7 mouse cellular contexts compared by ENCODE assay signal in genomic region chr17:46110402-46111289, GRCm38 (mm10). TPM values are rescaled to one million over a fixed set of nuclear protein-coding genes. Genes with fewer than 3 reads are reported as not detected.
A peak's percentile ranks its signal among the peaks of the same experiment; 100 is the strongest.
DNase-seq lines count a peak whose midpoint lies in the region; ATAC-seq lines count a peak whose summit lies in the region.

Gene Mrps18a (plus strand): TSS chr17:46110986.

- no peaks in the 10 kb centered on the region for H3K36me3 ChIP-seq in embryonic facial prominence, embryonic 12.5 days
- H3K36me3 ChIP-seq in limb, embryonic 13.5 days, result peaks cover 8% of the 10 kb centered on the region; the same call in 1 of the 2 replicates
- H3K36me3 ChIP-seq in midbrain, embryonic 16.5 days (ENCODE audit: control insufficient read depth, insufficient read depth, low read length), result 0 out of 2 replicates have a peak, but pooled peaks cover under 1% of the 10 kb centered on the region

- H3K9ac ChIP-seq in embryonic facial prominence, embryonic 12.5 days, result peak within 1 kb of the TSS; percentile 82
- peak within 1 kb of the TSS; percentile 86 for H3K9ac ChIP-seq in limb, embryonic 13.5 days
- peak within 1 kb of the TSS; percentile 81 for H3K9ac ChIP-seq in midbrain, embryonic 16.5 days (ENCODE audit: low read depth, low read length)

- ATAC-seq in embryonic facial prominence, embryonic 12.5 days (ENCODE audit: insufficient number of reproducible peaks, insufficient read depth, low FRiP score, low TSS enrichment), result peak; percentile 87
- ATAC-seq in limb, embryonic 13.5 days (ENCODE audit: low FRiP score, low read depth), result peak; percentile 91
- peak; percentile 98 for ATAC-seq in midbrain, embryonic 16.5 days

- H3K27me3 ChIP-seq in embryonic facial prominence, embryonic 12.5 days, result no peaks in the 10 kb centered on the region
- H3K27me3 ChIP-seq in limb, embryonic 13.5 days, result peaks cover 4% of the 10 kb centered on the region
- peaks cover 6% of the 10 kb centered on the region; the same call in 1 of the 2 replicates for H3K27me3 ChIP-seq in midbrain, embryonic 16.5 days (ENCODE audit: control insufficient read depth, insufficient read depth, low read depth, low read length)

- peak within 1 kb of the TSS; percentile 73; the same call in 1 of the 2 replicates for H3K27ac ChIP-seq in embryonic facial prominence, embryonic 12.5 days
- H3K27ac ChIP-seq in limb, embryonic 13.5 days, result peak within 1 kb of the TSS; percentile 55
- peak within 1 kb of the TSS; percentile 71 for H3K27ac ChIP-seq in midbrain, embryonic 16.5 days (ENCODE audit: low read length)

- peak within 1 kb of the TSS; percentile 78 for H3K4me2 ChIP-seq in embryonic facial prominence, embryonic 12.5 days (replicated peaks)
- H3K4me2 ChIP-seq in limb, embryonic 13.5 days (replicated peaks), result peak within 1 kb of the TSS; percentile 88
- peak within 1 kb of the TSS; percentile 86 for H3K4me2 ChIP-seq in midbrain, embryonic 16.5 days (ENCODE audit: low read length)

- peaks cover 26% of the 10 kb centered on the region for H3K4me1 ChIP-seq in embryonic facial prominence, embryonic 12.5 days
- peaks cover 28% of the 10 kb centered on the region for H3K4me1 ChIP-seq in limb, embryonic 13.5 days
- H3K4me1 ChIP-seq in midbrain, embryonic 16.5 days (ENCODE audit: control insufficient read depth, insufficient read depth, low read length), result peaks cover 13% of the 10 kb centered on the region

- DNase-seq in adrenal gland, postnatal 25 days, result peak; percentile 87
- peak; percentile 87 to 90 for DNase-seq in heart, adult 18-20 months
- peak; percentile 79 to 83 for DNase-seq in kidney, adult 8-10 months
- DNase-seq in spleen, postnatal 10 days (ENCODE audit: low spot score in 2 of 2), result peak; percentile 69 to 87

- peak within 1 kb of the TSS; percentile 86 for H3K4me3 ChIP-seq in embryonic facial prominence, embryonic 12.5 days
- peak within 1 kb of the TSS; percentile 85 for H3K4me3 ChIP-seq in limb, embryonic 13.5 days
- peak within 1 kb of the TSS; percentile 73 for H3K4me3 ChIP-seq in midbrain, embryonic 16.5 days (ENCODE audit: low read depth, low read length)

- WGBS in embryonic facial prominence, embryonic 12.5 days, result 6% methylated on average over 38 of the region's 38 CpGs
- 5% methylated on average over 38 of the region's 38 CpGs for WGBS in limb, embryonic 13.5 days
- WGBS in midbrain, embryonic 16.5 days, result 5% methylated on average over 38 of the region's 38 CpGs

- H3K9me3 ChIP-seq in embryonic facial prominence, embryonic 12.5 days, result no peaks in the 10 kb centered on the region
- H3K9me3 ChIP-seq in limb, embryonic 13.5 days, result no peaks in the 10 kb centered on the region
- H3K9me3 ChIP-seq in midbrain, embryonic 16.5 days (replicated peaks; ENCODE audit: control insufficient read depth, low read length, poor library complexity, severe bottlenecking), result no peaks in the 10 kb centered on the region

RNA-seq across cellular contexts. Expression of gene Mrps18a, which starts in this region (rescaled TPM):
- total RNA-seq in adrenal gland, postnatal 25 days (2021), result 107 and 108 TPM in 2 replicates
- polyA plus RNA-seq in embryonic facial prominence, embryonic 12.5 days (2016; fragmentation: Nextera tagmentation; extraction: Ambion mirVana), result 136 and 138 TPM in 2 replicates
- 100 to 1,000 TPM; 143 to 145 TPM for total RNA-seq in heart, adult 18-20 months (2021)
- 141 and 143 TPM in 2 replicates for polyA plus RNA-seq in limb, embryonic 13.5 days (2015; fragmentation: Nextera tagmentation; extraction: Ambion mirVana)
- 156 and 158 TPM in 2 replicates for polyA plus RNA-seq in midbrain, embryonic 16.5 days (2015; fragmentation: Nextera tagmentation; extraction: Ambion mirVana)

Comparison
In these comparisons a context has a peak if more than half of its experiments do, and no peak if none do; other contexts are left out.
1. Peak in every context shown above with its lines: DNase-seq, ATAC-seq, H3K4me3 ChIP-seq and H3K27ac ChIP-seq.